Mouse (Mus musculus): ENCODE data around the gene Rbp2.

The Rbp2 gene

GRCm38 (mm10) chr9:98544042-98544441, 58.1 kb downstream of the Rbp2 start:
- no peak for TF ChIP-seq GATA4 (IDR thresholded peaks at IDR 0.05; ENCODE audit: insufficient replicate concordance, low read length)

Measured in liver, adult (tissue).